In the genomic region with DNA sequence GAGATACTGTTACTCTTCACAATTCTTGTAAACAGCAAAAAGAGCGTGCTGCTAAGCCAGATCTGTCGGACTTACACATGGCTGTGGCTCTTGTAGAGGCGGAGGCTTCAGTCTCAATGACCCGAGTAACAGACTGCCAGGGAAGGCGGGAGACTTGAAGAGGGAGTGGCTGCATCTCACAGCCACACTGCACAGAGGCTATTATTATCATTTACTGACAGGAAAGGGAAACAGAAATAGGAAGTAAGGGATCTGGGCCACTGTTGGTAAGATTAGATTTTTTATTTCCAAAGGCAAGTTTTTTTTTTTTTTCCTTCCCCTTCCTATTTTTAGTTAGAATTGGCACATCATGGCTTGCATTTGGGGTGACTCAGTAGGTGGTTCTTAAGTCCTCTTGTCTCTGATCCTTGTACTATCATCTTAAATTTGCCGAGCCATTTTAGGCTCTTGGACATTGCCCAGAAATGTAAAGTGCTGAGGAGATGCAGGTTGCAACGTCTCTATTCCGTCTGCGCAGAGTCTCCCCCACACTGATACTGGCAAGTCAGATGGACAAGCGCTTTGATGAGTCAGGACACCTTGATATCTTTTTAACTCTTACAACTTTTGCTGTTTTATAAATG, we compare ENCODE assay signal across 7 mouse cellular contexts. TPM values are rescaled to one million over a fixed set of nuclear protein-coding genes. Genes with fewer than 3 reads are reported as not detected.
DNase-seq lines count a peak whose midpoint lies in the region; ATAC-seq lines count a peak whose summit lies in the region.

No protein-coding gene starts in this region.

- no peak overlapping the region for H3K4me3 ChIP-seq in midbrain, embryonic 14.5 days (replicated peaks; ENCODE audit: low read depth, low read length)
- H3K4me3 ChIP-seq in midbrain, embryonic 10.5 days: no peak overlapping the region
- H3K4me3 ChIP-seq in heart, embryonic 14.5 days (ENCODE audit: control insufficient read depth in 1 of 2, insufficient read depth in 1 of 2, low read depth in 1 of 2, low read length in 2 of 2): no peak overlapping the region

- H3K9ac ChIP-seq in midbrain, embryonic 14.5 days (replicated peaks; ENCODE audit: low read length): no peak overlapping the region
- H3K9ac ChIP-seq in heart, embryonic 14.5 days (ENCODE audit: low read length): peak overlapping the region; percentile 38; the same call in 1 of the 2 replicates

- no peaks in the 10 kb centered on the region for H3K36me3 ChIP-seq in midbrain, embryonic 14.5 days (ENCODE audit: control insufficient read depth, insufficient read depth, low read length)
- no peaks in the 10 kb centered on the region for H3K36me3 ChIP-seq in midbrain, embryonic 10.5 days
- no peaks in the 10 kb centered on the region for H3K36me3 ChIP-seq in heart, embryonic 14.5 days (ENCODE audit: control insufficient read depth, insufficient read depth, low read length)

- no peak for ATAC-seq in midbrain, embryonic 14.5 days (ENCODE audit: low FRiP score, low TSS enrichment)
- no peak for ATAC-seq in heart, embryonic 14.5 days (ENCODE audit: insufficient number of reproducible peaks, insufficient read depth, low FRiP score, low read depth)
- ATAC-seq in neutrophil, adult 5-6 weeks (ENCODE audit: extremely low read depth, insufficient number of reproducible peaks, low FRiP score, poor library complexity, severe bottlenecking): peak; percentile 23; the same call in 1 of the 2 replicates

- H3K27ac ChIP-seq in midbrain, embryonic 14.5 days (replicated peaks; ENCODE audit: low read depth, low read length): no peak overlapping the region
- no peak overlapping the region for H3K27ac ChIP-seq in midbrain, embryonic 10.5 days (replicated peaks)
- no peak overlapping the region for H3K27ac ChIP-seq in heart, embryonic 14.5 days (replicated peaks in 1 of 2; ENCODE audit: control insufficient read depth in 1 of 2, insufficient read depth in 1 of 2, low read depth in 2 of 2, low read length in 2 of 2)

- 64% methylated on average over 10 of the region's 10 CpGs for WGBS in midbrain, embryonic 14.5 days
- 73% methylated on average over 10 of the region's 10 CpGs for WGBS in midbrain, embryonic 10.5 days
- WGBS in heart, embryonic 14.5 days: 35% methylated on average over 10 of the region's 10 CpGs

- no peaks in the 10 kb centered on the region for H3K9me3 ChIP-seq in midbrain, embryonic 14.5 days (ENCODE audit: control insufficient read depth, low read length)
- no peaks in the 10 kb centered on the region for H3K9me3 ChIP-seq in midbrain, embryonic 10.5 days (replicated peaks)
- H3K9me3 ChIP-seq in heart, embryonic 14.5 days (ENCODE audit: control insufficient read depth, low read length): no peaks in the 10 kb centered on the region

- H3K4me2 ChIP-seq in midbrain, embryonic 14.5 days (ENCODE audit: low read length): no peak overlapping the region
- H3K4me2 ChIP-seq in heart, embryonic 14.5 days (ENCODE audit: low read length): peak overlapping the region; percentile 35

- no peaks in the 10 kb centered on the region for H3K4me1 ChIP-seq in midbrain, embryonic 14.5 days (ENCODE audit: control insufficient read depth, insufficient read depth, low read length)
- no peaks in the 10 kb centered on the region for H3K4me1 ChIP-seq in midbrain, embryonic 10.5 days
- peaks cover 0 to 3% of the 10 kb centered on the region in 2 experiments; a peak in 1 of 4 replicates for H3K4me1 ChIP-seq in heart, embryonic 14.5 days (ENCODE audit: control insufficient read depth in 2 of 2, insufficient read depth in 2 of 2, low read length in 2 of 2)

- H3K27me3 ChIP-seq in midbrain, embryonic 14.5 days (ENCODE audit: control insufficient read depth, insufficient read depth, low read length): no peaks in the 10 kb centered on the region
- no peaks in the 10 kb centered on the region for H3K27me3 ChIP-seq in midbrain, embryonic 10.5 days (ENCODE audit: low read depth, poor library complexity, severe bottlenecking)
- no peaks in the 10 kb centered on the region for H3K27me3 ChIP-seq in heart, embryonic 14.5 days (ENCODE audit: control insufficient read depth, insufficient read depth, low read length)

- DNase-seq in midbrain, embryonic 14.5 days: peak; percentile 17
- no peak for DNase-seq in midbrain, embryonic 10.5 days (ENCODE audit: low spot score)
- DNase-seq in left cerebral cortex, postnatal 36 days (ENCODE audit: low spot score in 2 of 2): peak; percentile 25 to 27
- no peak for DNase-seq in B cell, adult 2 months
- DNase-seq in layer of hippocampus, adult 8-10 months (ENCODE audit: low spot score in 2 of 2): no peak

- intact Hi-C loops in left cerebral cortex, postnatal 36 days (cut with DNase I): loop anchor here (5.0 to 10.0 kb wide), 2 partner anchors 295 to 782 kb away; no protein-coding TSS in a partner anchor

RNA-seq across cellular contexts. Expression of a gene that starts 20.3 kb away (rescaled TPM):
- 32.2 and 49.0 TPM in 2 replicates for polyA plus RNA-seq in midbrain, embryonic 14.5 days (2014; fragmentation: Nextera tagmentation; extraction: Ambion mirVana)
- 26.1 and 37.7 TPM in 2 replicates for polyA plus RNA-seq in midbrain, embryonic 10.5 days (2016; fragmentation: Nextera tagmentation; extraction: Ambion mirVana)
- 12.4 and 13.5 TPM in 2 replicates for polyA plus RNA-seq in heart, embryonic 14.5 days (2014; fragmentation: Nextera tagmentation; extraction: Ambion mirVana)
- total RNA-seq in left cerebral cortex, postnatal 36 days (2021): 10 to 100 TPM; 33.9 to 36.7 TPM
- total RNA-seq in neutrophil, adult 5-6 weeks (2017): 2.0 and 2.6 TPM in 2 replicates
- 10 to 100 TPM; 34.0 to 35.0 (median 34.4) TPM for total RNA-seq in layer of hippocampus, adult 8-10 months (2022)

RNA-seq across cellular contexts. Expression of a gene that starts 51.0 kb away (rescaled TPM):
- polyA plus RNA-seq in midbrain, embryonic 14.5 days (2014; fragmentation: Nextera tagmentation; extraction: Ambion mirVana): 94.3 and 99.7 TPM in 2 replicates
- 70.2 and 70.3 TPM in 2 replicates for polyA plus RNA-seq in midbrain, embryonic 10.5 days (2016; fragmentation: Nextera tagmentation; extraction: Ambion mirVana)
- polyA plus RNA-seq in heart, embryonic 14.5 days (2014; fragmentation: Nextera tagmentation; extraction: Ambion mirVana): 33.3 and 34.7 TPM in 2 replicates
- 10 to 100 TPM; 30.6 to 36.6 TPM for total RNA-seq in left cerebral cortex, postnatal 36 days (2021)
- total RNA-seq in neutrophil, adult 5-6 weeks (2017): 21.1 and 26.4 TPM in 2 replicates
- 10 to 100 TPM; 36.5 to 41.8 (median 39.3) TPM for total RNA-seq in layer of hippocampus, adult 8-10 months (2022)

Comparison
In these comparisons a context has a peak if more than half of its experiments do, and no peak if none do; other contexts are left out.
1. DNase-seq: peak in midbrain, embryonic 14.5 days (single experiment) and left cerebral cortex, postnatal 36 days (2 of 2); none in midbrain, embryonic 10.5 days (single experiment), B cell, adult 2 months (0 of 2) and layer of hippocampus, adult 8-10 months (0 of 2).